Mouse (Mus musculus) intestine, embryonic 14.5 days (tissue): ENCODE results near the gene Crtc3. TPM values are rescaled to one million over a fixed set of nuclear protein-coding genes. Genes with fewer than 3 reads are reported as not detected.

ENCODE experiments used
- ATAC-seq: fragments of 200-750 bp; cut with Nextera tagmentation; replicated peaks from 2 replicates; pipeline ENCODE4 v1.8.0; 2017; ENCODE audit warnings: low read depth, moderate number of reproducible peaks, moderate TSS enrichment, moderate library complexity; ENCODE audit not compliant: low FRiP score, low TSS enrichment
- DNase-seq: peaks from one replicate; pipeline ENCODE4 v3.0.0-alpha.2; 2018; ENCODE audit warnings: low spot score
- H3K27ac ChIP-seq: fragments of 300-500 bp; sonication (generic); 2 replicates; pipeline ENCODE4 v1.5.1; 2014; ENCODE audit warnings: low read depth, mild to moderate bottlenecking, control low read depth
- H3K27me3 ChIP-seq: fragments of 300-500 bp; sonication (generic); replicated peaks from 2 replicates; pipeline ENCODE4 v1.6.1; 2014; ENCODE audit warnings: low read length, control low read depth; ENCODE audit not compliant: control insufficient read depth, insufficient read depth
- H3K36me3 ChIP-seq: fragments of 300-500 bp; sonication (generic); 2 replicates; pipeline ENCODE4 v1.6.1; 2014; ENCODE audit warnings: low read length, control low read depth; ENCODE audit not compliant: control insufficient read depth, insufficient read depth
- H3K4me1 ChIP-seq: fragments of 300-500 bp; sonication (generic); replicated peaks from 2 replicates; pipeline ENCODE4 v1.6.1; 2014; ENCODE audit warnings: low read length, control low read depth, mixed read lengths; ENCODE audit not compliant: control insufficient read depth, insufficient read depth
- H3K4me2 ChIP-seq: fragments of 300-500 bp; sonication (generic); 2 replicates; pipeline ENCODE4 v1.6.1; 2014; ENCODE audit warnings: low read length
- H3K4me3 ChIP-seq: fragments of 300-500 bp; sonication (generic); 2 replicates; pipeline ENCODE4 v1.5.1; 2014; ENCODE audit warnings: low read depth, low read length, control low read depth, mixed read lengths
- H3K9ac ChIP-seq: fragments of 300-500 bp; sonication (generic); 2 replicates; pipeline ENCODE4 v1.6.1; 2014; ENCODE audit warnings: mild to moderate bottlenecking, low read length
- H3K9me3 ChIP-seq: fragments of 300-500 bp; sonication (generic); 2 replicates; pipeline ENCODE4 v1.6.1; 2016; ENCODE audit warnings: low read length, control low read depth; ENCODE audit not compliant: control insufficient read depth
- WGBS: fragments of 180-500 bp; shearing (Covaris S2); extraction: QIAGEN DNeasy Blood & Tissue Kit; methylation state at CpG from one replicate; pipeline ENCODE4 v1.1.7; 2014; 5-methylcytosine and 5-hydroxymethylcytosine counted together
- polyA plus RNA-seq: library from polyadenylated mRNA; unstranded; fragments of >200 nt; fragmentation: Nextera tagmentation; extraction: Ambion mirVana; gene quantifications from 2 replicates; pipeline ENCODE4 v1.2.1, GENCODE M21; 2014

Gene Crtc3
- polyA plus RNA-seq, 1 experiment from 2014 or later = 19.6 TPM

- no peak overlapping the region for H3K4me2 ChIP-seq
- H3K9me3 ChIP-seq = no peaks in the 10 kb centered on the region
- ATAC-seq (no peak), DNase-seq (no peak)
- 48% methylated on average over 5 of the region's 5 CpGs for WGBS
- H3K36me3 ChIP-seq = no peaks in the 10 kb centered on the region
- no peak overlapping the region for H3K4me3 ChIP-seq
- H3K4me1 ChIP-seq = peaks cover 47% of the 10 kb centered on the region
- no peaks in the 10 kb centered on the region for H3K27me3 ChIP-seq
- H3K27ac ChIP-seq = no peak overlapping the region
- no peak overlapping the region for H3K9ac ChIP-seq
Observed at GRCm38 (mm10) chr7:80642552-80642951, 46.1 kb downstream of the Crtc3 start.

GRCm38 (mm10) chr7:80641899-80642298 lies 46.8 kb downstream of the Crtc3 start:
- Histone ChIP-seq H3K36me3 (no peaks in the 10 kb centered on the region), H3K4me1 (peaks cover 47% of the 10 kb centered on the region), H3K9ac (no peak overlapping the region), H3K27me3 (no peaks in the 10 kb centered on the region), H3K27ac (no peak overlapping the region), H3K4me3 (no peak overlapping the region), H3K9me3 (no peaks in the 10 kb centered on the region), H3K4me2 (no peak overlapping the region)
- no peak for ATAC-seq
- DNase-seq = no peak
- WGBS = 59% methylated on average over 7 of the region's 7 CpGs

- no peak overlapping the region for H3K4me3 ChIP-seq
- ATAC-seq = 0 out of 2 replicates have a peak, but pooled peaks have one; percentile 32
- no peak overlapping the region for H3K4me2 ChIP-seq
- DNase-seq = no peak
- no peaks in the 10 kb centered on the region for H3K27me3 ChIP-seq
- no peaks in the 10 kb centered on the region for H3K9me3 ChIP-seq
- peaks cover 46% of the 10 kb centered on the region for H3K4me1 ChIP-seq
- H3K9ac ChIP-seq = no peak overlapping the region
- 15% methylated on average over 4 of the region's 4 CpGs for WGBS
- no peaks in the 10 kb centered on the region for H3K36me3 ChIP-seq
- H3K27ac ChIP-seq = no peak overlapping the region
Observed at GRCm38 (mm10) chr7:80641497-80641896, 47.2 kb downstream of the Crtc3 start.

- H3K27me3 ChIP-seq = no peaks in the 10 kb centered on the region
- no peak overlapping the region for H3K4me2 ChIP-seq
- H3K27ac ChIP-seq = no peak overlapping the region
- no peak overlapping the region for H3K9ac ChIP-seq
- no peak overlapping the region for H3K4me3 ChIP-seq
- no peak for DNase-seq
- H3K4me1 ChIP-seq = peaks cover 48% of the 10 kb centered on the region
- ATAC-seq = no peak
- no peaks in the 10 kb centered on the region for H3K9me3 ChIP-seq
- WGBS = 70% methylated on average over 3 of the region's 3 CpGs
- no peaks in the 10 kb centered on the region for H3K36me3 ChIP-seq
Observed at GRCm38 (mm10) chr7:80639981-80640380, 48.7 kb downstream of the Crtc3 start.

GRCm38 (mm10) chr7:80638460-80638859 lies 50.2 kb downstream of the Crtc3 start:
- H3K4me1 ChIP-seq = peaks cover 48% of the 10 kb centered on the region
- H3K27me3 ChIP-seq = no peaks in the 10 kb centered on the region
- WGBS = 73% methylated on average over 10 of the region's 10 CpGs
- H3K36me3 ChIP-seq = no peaks in the 10 kb centered on the region
- no peak for DNase-seq
- no peak overlapping the region for H3K4me3 ChIP-seq
- no peak for ATAC-seq
- no peaks in the 10 kb centered on the region for H3K9me3 ChIP-seq
- no peak overlapping the region for H3K9ac ChIP-seq
- no peak overlapping the region for H3K27ac ChIP-seq
- H3K4me2 ChIP-seq = no peak overlapping the region

- no peak overlapping the region for H3K4me2 ChIP-seq
- 71% methylated on average over 9 of the region's 9 CpGs for WGBS
- peaks cover 40% of the 10 kb centered on the region for H3K4me1 ChIP-seq
- DNase-seq = no peak
- no peaks in the 10 kb centered on the region for H3K27me3 ChIP-seq
- no peaks in the 10 kb centered on the region for H3K9me3 ChIP-seq
- ATAC-seq = no peak
- H3K27ac ChIP-seq = no peak overlapping the region
- no peaks in the 10 kb centered on the region for H3K36me3 ChIP-seq
- H3K9ac ChIP-seq = no peak overlapping the region
- no peak overlapping the region for H3K4me3 ChIP-seq
Observed at GRCm38 (mm10) chr7:80636953-80637800, 51.5 kb downstream of the Crtc3 start.

GRCm38 (mm10) chr7:80636288-80636952 lies 52.3 kb downstream of the Crtc3 start:
- peaks cover 37% of the 10 kb centered on the region for H3K4me1 ChIP-seq
- no peak for ATAC-seq

GRCm38 (mm10) chr7:80635866-80636265 lies 52.8 kb downstream of the Crtc3 start:
- Histone ChIP-seq H3K4me3 (no peak overlapping the region), H3K27me3 (no peaks in the 10 kb centered on the region), H3K4me1 (peaks cover 33% of the 10 kb centered on the region), H3K9ac (no peak overlapping the region), H3K4me2 (no peak overlapping the region), H3K27ac (no peak overlapping the region), H3K9me3 (no peaks in the 10 kb centered on the region), H3K36me3 (no peaks in the 10 kb centered on the region)
- 21% methylated on average over 5 of the region's 5 CpGs for WGBS
- ATAC-seq = peak; percentile 61; the same call in 1 of the 2 replicates
- no peak for DNase-seq

More at GRCm38 (mm10) chr7:80636288-80636952, 52.3 kb downstream of the Crtc3 start:
- no peaks in the 10 kb centered on the region for H3K9me3 ChIP-seq
- H3K27me3 ChIP-seq = no peaks in the 10 kb centered on the region
- no peak overlapping the region for H3K4me2 ChIP-seq
- no peak overlapping the region for H3K9ac ChIP-seq
- no peak overlapping the region for H3K4me3 ChIP-seq
- 65% methylated on average over 17 of the region's 17 CpGs for WGBS
- no peak overlapping the region for H3K27ac ChIP-seq
- H3K36me3 ChIP-seq = no peaks in the 10 kb centered on the region
- no peak for DNase-seq
